Mouse (Mus musculus): Measurements from ENCODE around the gene Tfcp2l1.
"Not testable (repeated sequence)": the region's sequence is repeated elsewhere in the genome, so short reads cannot be mapped to it uniquely, and the experiment has no call there.

Gene Tfcp2l1

GRCm38 (mm10) chr1:118627781-118628464 is at the start of gene Tfcp2l1:
Gene Tfcp2l1 (plus strand): TSS chr1:118627945.
- in situ Hi-C loops (cut with MboI, MseI): no loop called here

- in situ Hi-C loops (cut with MboI, MseI): no loop called here
Observed at GRCm38 (mm10) chr1:118580174-118580702, 47.5 kb upstream of the Tfcp2l1 start.

GRCm38 (mm10) chr1:118581179-118581578 is 46.6 kb upstream of the Tfcp2l1 start:
- in situ Hi-C loops (cut with MboI, MseI): no loop called here

- in situ Hi-C loops (cut with MboI, MseI): no loop called here
Observed at GRCm38 (mm10) chr1:118589721-118590120, 38.0 kb upstream of the Tfcp2l1 start.

GRCm38 (mm10) chr1:118592933-118593332 is 34.8 kb upstream of the Tfcp2l1 start:
- in situ Hi-C loops (cut with MboI, MseI): no loop called here

- in situ Hi-C loops (cut with MboI, MseI): no loop called here
Observed at GRCm38 (mm10) chr1:118595395-118595794, 32.4 kb upstream of the Tfcp2l1 start.

GRCm38 (mm10) chr1:118597475-118598213 is 30.1 kb upstream of the Tfcp2l1 start:
- in situ Hi-C loops (cut with MboI, MseI): no loop called here

GRCm38 (mm10) chr1:118598339-118598738 is 29.4 kb upstream of the Tfcp2l1 start:
- in situ Hi-C loops (cut with MboI, MseI): no loop called here

- in situ Hi-C loops (cut with MboI, MseI): no loop called here
Observed at GRCm38 (mm10) chr1:118613631-118614183, 14.0 kb upstream of the Tfcp2l1 start.

- in situ Hi-C loops (cut with MboI, MseI): not testable (repeated sequence)
Observed at GRCm38 (mm10) chr1:118621055-118621454, 6.7 kb upstream of the Tfcp2l1 start.

GRCm38 (mm10) chr1:118622857-118623256 is 4.9 kb upstream of the Tfcp2l1 start:
- in situ Hi-C loops (cut with MboI, MseI): no loop called here

- in situ Hi-C loops (cut with MboI, MseI): no loop called here
Observed at GRCm38 (mm10) chr1:118625461-118625860, 2.3 kb upstream of the Tfcp2l1 start.

- in situ Hi-C loops (cut with MboI, MseI): no loop called here
Observed at GRCm38 (mm10) chr1:118625921-118626320, 1.8 kb upstream of the Tfcp2l1 start.

GRCm38 (mm10) chr1:118626452-118626851 is 1.3 kb upstream of the Tfcp2l1 start:
- in situ Hi-C loops (cut with MboI, MseI): no loop called here

GRCm38 (mm10) chr1:118633415-118633980 is 5.8 kb downstream of the Tfcp2l1 start:
- in situ Hi-C loops (cut with MboI, MseI): no loop called here

GRCm38 (mm10) chr1:118642296-118642999 is 14.7 kb downstream of the Tfcp2l1 start:
- in situ Hi-C loops (cut with MboI, MseI): no loop called here

- in situ Hi-C loops (cut with MboI, MseI): no loop called here
Observed at GRCm38 (mm10) chr1:118643138-118643979, 15.6 kb downstream of the Tfcp2l1 start.

GRCm38 (mm10) chr1:118645701-118646100 is 18.0 kb downstream of the Tfcp2l1 start:
- in situ Hi-C loops (cut with MboI, MseI): no loop called here

- in situ Hi-C loops (cut with MboI, MseI): no loop called here
Observed at GRCm38 (mm10) chr1:118648015-118648414, 20.3 kb downstream of the Tfcp2l1 start.

- in situ Hi-C loops (cut with MboI, MseI): no loop called here
Observed at GRCm38 (mm10) chr1:118649933-118650770, 22.4 kb downstream of the Tfcp2l1 start.

Data from T-helper 2 cell (primary cell).